Mouse (Mus musculus) cerebellum, postnatal 4 days (tissue): Measurements from ENCODE around the gene Cfi.

ENCODE experiments used
- DNase-seq, 2 experiments: peaks; one replicate each; pipeline ENCODE4 v3.0.0; 2022; ENCODE audit warnings: low spot score in 2 of 2, mixed read lengths in 1 of 2

Cfi gene

DNA sequence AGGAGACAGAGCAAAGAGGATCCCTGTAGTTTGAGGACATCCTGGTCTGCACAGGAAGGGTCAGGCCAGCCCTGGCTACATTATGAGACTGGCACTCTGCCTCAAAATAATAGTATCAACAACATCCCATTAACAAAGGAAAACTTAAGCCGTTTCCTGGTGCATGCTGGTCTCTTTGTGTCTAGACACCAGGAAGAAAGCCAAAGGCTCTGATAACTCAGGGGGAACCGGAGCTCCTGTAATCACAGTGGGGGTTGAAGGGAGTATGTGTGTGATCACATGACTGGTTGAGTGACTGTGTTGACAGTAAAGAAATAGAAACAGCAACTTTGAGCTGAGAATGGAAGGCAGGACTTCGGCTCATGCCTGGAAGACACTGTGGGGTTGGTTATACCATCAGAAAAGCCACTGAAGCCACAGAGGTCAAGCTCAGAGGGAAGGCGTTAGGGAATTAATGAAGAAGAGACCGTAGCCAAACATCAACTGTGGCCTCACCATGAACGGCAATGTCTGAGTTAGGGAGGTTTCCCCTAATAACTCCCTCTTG is at the start of gene Cfi:
TSS of gene Cfi (plus strand) at position 497 of the 547 bp plus-strand sequence.
- DNase-seq, result no peak

DNA sequence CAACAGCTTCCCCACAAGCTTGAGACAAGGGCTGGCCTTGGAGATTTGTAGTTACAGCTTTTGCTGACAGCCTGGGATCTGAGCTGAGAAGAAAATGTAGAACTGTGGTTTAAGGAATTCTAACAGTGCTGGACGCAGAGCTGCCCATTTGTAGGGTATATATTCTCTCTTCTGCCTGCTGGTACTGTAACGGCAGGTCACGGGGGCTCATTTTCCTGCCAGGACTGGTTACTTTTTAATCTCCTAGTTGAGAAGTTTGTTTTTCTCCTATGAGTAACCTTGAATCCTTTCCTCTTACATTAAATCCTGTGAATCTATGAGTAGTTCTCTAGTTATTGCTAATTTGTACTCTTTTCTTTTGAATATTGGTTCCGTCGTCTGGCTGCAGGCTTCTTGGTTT is 41.9 kb upstream of the Cfi start:
- no peak for DNase-seq

GRCm38 (mm10) chr3:129797341-129797740 is 38.3 kb upstream of the Cfi start:
- no peak for DNase-seq

- no peak for DNase-seq
Observed at GRCm38 (mm10) chr3:129798551-129798950, 37.1 kb upstream of the Cfi start.

DNA sequence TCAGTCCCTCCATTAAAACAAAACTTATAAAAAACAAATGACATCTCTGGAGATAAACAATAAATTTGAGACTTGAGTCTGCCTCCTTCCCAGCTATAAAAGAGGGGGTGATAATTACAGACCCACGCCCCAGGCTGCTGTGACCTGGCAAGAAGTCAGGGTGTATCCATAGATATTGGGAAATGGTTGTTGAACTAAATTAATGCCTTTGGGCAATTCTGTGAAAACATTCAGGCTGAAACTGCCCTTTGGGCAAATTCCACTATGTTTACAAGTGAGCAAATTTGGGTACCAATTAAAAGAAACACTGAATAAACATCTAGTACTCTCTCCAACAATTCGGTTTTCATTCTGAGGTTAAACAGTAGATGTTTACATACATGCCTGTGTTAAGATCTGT is 36.7 kb upstream of the Cfi start:
- DNase-seq, result no peak

DNA sequence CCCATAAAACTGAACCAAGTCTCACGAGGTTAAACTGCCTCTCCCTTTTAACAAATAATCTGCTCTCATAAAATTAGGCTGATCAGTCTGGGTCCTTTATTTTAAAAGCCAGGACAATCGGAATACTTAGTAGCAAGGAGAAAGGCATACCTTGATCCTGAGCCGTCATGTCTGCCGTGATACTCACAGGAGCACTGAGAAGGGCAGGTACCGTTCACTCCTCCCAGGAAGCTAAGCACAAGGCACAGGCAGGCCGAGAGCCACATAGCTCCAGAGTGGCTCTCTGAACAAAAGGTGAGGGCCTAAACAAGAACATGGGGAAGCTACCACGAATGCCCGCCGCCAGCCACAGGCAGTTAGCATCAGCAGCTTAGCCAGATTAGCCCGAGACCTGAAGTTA is 31.9 kb upstream of the Cfi start, which contains the start of gene Lrit3:
TSS of gene Lrit3 (minus strand) at position 266 of the 400 bp plus-strand sequence.
- no peak for DNase-seq

- DNase-seq, result no peak
Observed at GRCm38 (mm10) chr3:129820847-129821246, 14.8 kb upstream of the Cfi start.

GRCm38 (mm10) chr3:129821736-129822135 is 13.9 kb upstream of the Cfi start:
- no peak for DNase-seq

GRCm38 (mm10) chr3:129822206-129822775 is 13.4 kb upstream of the Cfi start, which contains the start of gene Rrh:
TSS of gene Rrh (minus strand) at chr3:129822587.
- no peak for DNase-seq

- DNase-seq, result no peak
Observed at GRCm38 (mm10) chr3:129823293-129823692, 12.4 kb upstream of the Cfi start.

- DNase-seq, result no peak
Observed at GRCm38 (mm10) chr3:129824146-129824545, 11.5 kb upstream of the Cfi start.

DNA sequence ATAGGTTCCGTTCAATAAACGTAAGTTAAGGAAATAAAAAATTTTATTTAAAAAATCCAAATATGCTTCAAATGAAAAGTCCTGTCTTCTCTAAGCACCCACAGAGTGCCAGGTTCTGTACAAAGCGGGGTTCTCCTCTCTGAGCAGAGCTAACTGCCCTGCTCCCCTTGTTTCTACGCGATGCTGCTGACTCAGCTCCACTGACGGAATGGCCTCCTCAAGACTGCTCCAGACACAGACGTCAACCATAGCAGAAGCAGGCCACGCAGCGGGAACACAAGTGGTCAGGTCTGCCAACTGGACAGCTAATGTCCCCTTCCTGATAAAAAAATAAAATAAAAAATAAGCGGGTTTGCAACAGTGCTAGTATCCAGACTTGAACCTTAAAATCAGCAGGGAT is 10.8 kb upstream of the Cfi start:
- DNase-seq, result no peak

DNA sequence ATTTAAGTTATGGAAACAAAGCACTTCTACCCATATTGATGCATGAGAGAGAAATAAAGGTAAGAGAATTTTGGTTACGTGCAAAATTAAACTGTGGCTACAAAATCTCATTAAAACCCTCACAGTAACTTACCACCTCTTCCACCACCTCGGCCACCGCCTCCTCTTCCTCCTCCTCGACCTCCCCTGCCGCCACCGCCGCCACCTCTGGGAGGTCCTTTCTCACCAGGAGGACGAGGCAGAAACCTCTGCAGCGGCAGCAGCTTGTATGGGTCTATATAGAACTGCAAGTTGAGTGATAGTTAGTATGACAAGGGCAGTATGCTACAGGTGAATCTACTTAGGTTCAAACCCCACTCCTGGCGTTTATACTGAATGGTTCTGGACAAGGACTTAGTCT is 9.0 kb upstream of the Cfi start:
- no peak for DNase-seq

GRCm38 (mm10) chr3:129827691-129828090 is 8.0 kb upstream of the Cfi start:
- DNase-seq, result no peak

DNA sequence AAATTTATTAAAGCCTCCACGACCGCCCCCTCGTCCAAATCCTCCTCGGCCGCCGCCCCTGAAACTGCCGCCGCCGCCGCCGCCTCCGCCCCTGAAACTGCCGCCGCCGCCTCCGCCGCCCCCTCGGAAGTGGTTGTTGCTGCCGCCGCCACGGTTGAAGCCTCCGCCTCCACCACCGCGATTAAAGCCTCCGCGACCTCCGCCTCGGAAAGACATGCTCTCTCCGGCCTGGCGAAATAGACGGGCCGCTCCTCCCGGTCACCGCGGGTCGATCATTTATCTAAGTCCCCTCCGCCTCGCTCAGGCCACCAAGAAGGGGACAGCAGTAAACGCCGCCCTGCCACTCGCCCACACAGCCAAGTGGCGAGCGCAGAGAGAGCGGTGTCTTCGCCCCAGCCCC is 5.1 kb upstream of the Cfi start:
- no peak for DNase-seq

DNA sequence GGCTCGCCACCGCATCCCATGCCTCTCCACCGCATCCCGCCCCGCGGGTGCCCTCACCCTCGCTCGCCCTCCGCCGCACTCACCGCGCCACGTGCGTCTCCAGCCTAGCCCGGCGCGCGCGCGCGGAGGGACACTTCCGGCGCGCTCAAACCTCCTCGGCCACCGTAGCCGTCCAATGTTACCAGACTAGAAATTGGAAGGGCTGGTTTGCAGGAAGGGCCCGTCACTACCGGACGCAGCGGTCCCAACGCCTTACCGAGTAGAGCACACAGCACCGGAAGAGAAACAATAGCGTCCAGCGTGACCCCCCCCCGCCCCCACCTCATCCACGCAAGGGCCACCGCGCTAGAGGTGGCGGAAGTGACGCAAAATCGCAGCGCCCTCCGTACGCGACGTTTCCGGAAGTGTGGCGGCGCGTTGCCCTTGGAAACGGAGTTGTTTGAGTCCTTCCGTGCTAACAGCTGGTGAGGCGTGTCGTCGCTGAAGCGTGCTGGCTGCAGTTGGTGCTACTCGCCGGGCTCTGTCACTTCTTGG is 4.6 kb upstream of the Cfi start, which contains the start of gene Gar1:
TSS of gene Gar1 (minus strand) at position 362 of the 534 bp plus-strand sequence.
- DNase-seq, result peak; percentile 85 to 95

DNA sequence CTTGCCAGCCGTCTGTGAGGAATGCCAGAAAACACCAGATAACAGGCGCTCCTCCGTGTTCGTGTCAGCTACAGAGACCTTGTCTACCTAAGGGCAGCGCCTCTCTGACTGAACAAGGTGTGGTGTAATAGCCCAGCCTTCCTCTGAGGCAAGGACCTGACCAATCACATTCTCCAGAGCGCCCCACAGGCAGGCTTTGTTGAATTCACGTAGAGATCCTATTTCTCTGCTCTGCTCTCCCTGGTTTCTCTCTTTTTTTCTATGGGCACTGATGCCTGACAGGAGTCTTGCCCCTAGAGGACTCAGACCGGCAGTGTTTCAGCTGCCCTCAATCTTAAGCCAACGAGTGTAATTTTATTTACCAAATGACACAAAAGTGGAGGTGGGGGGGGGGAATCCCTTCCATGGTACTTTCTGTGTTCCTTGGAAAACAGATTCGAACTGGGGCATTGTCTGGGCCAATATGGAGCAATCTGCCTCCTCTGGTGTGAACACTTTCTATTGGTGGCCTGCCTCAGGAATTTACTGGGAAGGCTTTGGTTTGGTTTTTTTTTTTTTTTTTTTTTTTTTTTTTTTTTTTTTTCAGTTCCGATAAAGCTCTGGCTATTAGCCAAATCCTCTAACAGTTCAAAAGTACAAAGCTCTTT is 490 bp downstream of the Cfi start:
- DNase-seq, result no peak

DNA sequence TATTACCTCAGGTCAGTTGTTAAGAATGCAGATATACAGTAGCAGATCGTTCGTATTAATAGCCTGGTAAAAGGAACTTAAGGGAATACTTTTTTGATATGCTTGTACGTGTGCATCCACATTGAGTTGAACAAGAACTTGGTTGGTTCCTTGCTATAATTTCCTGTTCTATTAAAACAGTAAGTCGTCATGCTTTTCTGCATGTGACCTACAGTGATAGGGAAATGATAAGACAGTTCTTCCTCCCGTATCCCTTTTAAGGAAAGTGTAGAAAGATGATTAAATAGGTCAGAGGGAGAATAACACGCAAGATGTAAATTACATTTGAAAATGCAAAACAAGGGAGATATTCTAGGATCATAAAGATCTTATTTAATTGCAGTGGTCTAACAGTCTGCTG is 1.3 kb downstream of the Cfi start:
- DNase-seq, result no peak

DNA sequence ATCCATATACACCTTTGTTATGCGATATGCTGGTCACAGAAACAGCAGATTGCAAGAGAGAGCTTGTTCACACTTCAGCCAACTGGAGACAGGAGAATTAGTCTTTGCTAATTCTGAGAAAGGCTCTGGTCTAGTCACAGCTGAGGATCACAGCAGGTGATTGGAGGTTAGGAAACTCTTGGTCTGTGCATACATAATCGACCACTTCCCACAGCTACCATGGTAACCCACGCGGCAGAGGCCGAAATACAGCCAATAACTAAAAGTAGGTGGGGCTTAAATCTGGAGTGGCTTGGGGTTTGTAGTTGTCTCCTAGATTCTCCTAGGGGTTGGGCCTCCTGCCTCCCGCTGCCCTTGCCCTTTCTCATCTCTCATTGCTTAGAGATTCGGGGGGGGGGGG is 2.3 kb downstream of the Cfi start:
- DNase-seq, result no peak

DNA sequence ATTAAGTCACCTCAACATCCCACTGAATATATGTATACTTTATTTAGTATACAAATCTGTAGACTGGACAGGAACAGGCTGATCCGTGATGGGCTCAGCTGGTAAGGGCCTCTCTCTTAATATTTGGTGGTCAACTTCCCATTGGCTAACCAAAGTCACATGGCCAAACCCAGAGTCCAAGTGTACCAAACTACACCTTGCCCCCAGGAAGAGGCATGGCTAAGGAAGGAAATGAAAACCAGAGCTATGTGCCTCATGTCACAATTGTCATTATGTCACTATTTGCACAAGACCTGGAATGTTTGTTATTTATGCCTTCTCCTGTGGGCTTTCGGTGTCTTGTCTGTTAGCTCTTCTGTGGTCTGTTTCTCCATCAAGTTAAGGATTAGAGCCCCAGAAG is 10.2 kb downstream of the Cfi start:
- DNase-seq, result no peak

DNA sequence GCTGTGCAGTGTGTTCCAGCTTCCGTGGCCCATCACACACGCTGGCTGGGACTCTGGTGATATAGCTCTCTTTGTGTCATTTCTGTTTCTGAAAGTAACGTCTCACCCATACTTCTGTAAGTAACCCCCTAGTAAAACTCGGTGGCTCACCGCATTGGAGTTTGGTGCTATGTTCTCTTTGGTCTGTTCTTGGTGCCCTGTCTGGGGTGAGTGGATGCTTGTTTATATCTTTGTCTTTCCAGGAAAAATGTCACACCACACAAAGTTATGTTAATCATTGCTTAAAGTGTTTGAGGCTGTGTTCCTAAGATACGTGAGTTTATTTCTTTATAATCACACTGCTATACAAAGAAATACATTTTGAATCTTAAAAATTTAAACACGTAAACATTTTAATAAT is 11.2 kb downstream of the Cfi start:
- no peak for DNase-seq

DNA sequence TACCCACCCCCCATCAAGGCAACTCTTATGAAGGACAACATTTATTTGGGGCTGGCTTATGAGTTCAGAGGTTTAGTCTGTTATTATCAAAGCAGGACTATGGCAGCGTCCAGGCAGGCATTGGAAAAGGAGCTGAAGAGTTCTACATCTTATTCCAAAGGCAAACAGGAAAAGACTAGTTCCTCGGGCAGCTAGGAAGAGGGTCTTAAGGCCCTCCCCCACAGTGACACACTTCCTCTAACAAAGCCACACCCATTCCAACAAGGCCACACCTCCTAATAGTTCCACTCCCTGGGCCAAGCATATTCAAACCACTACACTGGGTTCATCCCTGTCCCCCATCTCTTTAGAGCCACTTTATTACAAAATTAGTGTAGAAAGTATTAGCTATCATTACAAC is 26.9 kb downstream of the Cfi start:
- no peak for DNase-seq

- peak in 1 of 2 experiments; percentile 47 for DNase-seq
Observed at GRCm38 (mm10) chr3:129863698-129864097, 28.0 kb downstream of the Cfi start.
